Mouse (Mus musculus) embryonic facial prominence, embryonic 11.5 days (tissue): ENCODE measurements around the gene Ipo5. TPM values are rescaled to one million over a fixed set of nuclear protein-coding genes. Genes with fewer than 3 reads are reported as not detected.

ENCODE experiments used
- ATAC-seq: fragments of 200-750 bp; cut with Nextera tagmentation; replicated peaks from 2 replicates; pipeline ENCODE4 v1.8.0; 2017; ENCODE audit warnings: low read depth; ENCODE audit not compliant: insufficient number of reproducible peaks, low FRiP score, low TSS enrichment
- DNase-seq: peaks from one replicate; pipeline ENCODE4 v3.0.0-alpha.2; 2015; ENCODE audit warnings: low spot score
- H3K27ac ChIP-seq: fragments of 300-500 bp; sonication (generic); replicated peaks from 2 replicates; pipeline ENCODE4 v1.5.1; 2014; ENCODE audit warnings: mild to moderate bottlenecking, low read depth, low read length, control low read depth
- H3K27me3 ChIP-seq: fragments of 300-500 bp; sonication (generic); 2 replicates; pipeline ENCODE4 v1.6.1; 2014; ENCODE audit warnings: mild to moderate bottlenecking, low read length, moderate library complexity, mixed read lengths; ENCODE audit not compliant: control insufficient read depth, insufficient read depth
- H3K36me3 ChIP-seq: fragments of 300-500 bp; sonication (generic); replicated peaks from 2 replicates; pipeline ENCODE4 v1.6.1; 2014; ENCODE audit warnings: low read depth, mild to moderate bottlenecking, low read length, moderate library complexity, mixed read lengths; ENCODE audit not compliant: control insufficient read depth, insufficient read depth
- H3K4me1 ChIP-seq: fragments of 300-500 bp; sonication (generic); 2 replicates; pipeline ENCODE4 v1.6.1; 2014; ENCODE audit warnings: low read length, mixed read lengths; ENCODE audit not compliant: control insufficient read depth, insufficient read depth
- H3K4me2 ChIP-seq: fragments of 300-500 bp; sonication (generic); 2 replicates; pipeline ENCODE4 v1.6.1; 2014; ENCODE audit warnings: low read depth, mild to moderate bottlenecking, control low read depth, low read length, moderate library complexity
- H3K4me3 ChIP-seq: fragments of 300-500 bp; sonication (generic); 2 replicates; pipeline ENCODE4 v1.5.1; 2014; ENCODE audit warnings: low read depth, low read length, control low read depth
- H3K9ac ChIP-seq: fragments of 300-500 bp; sonication (generic); replicated peaks from 2 replicates; pipeline ENCODE4 v1.6.1; 2014; ENCODE audit warnings: mild to moderate bottlenecking, control low read depth, low read length
- H3K9me3 ChIP-seq: fragments of 300-500 bp; sonication (generic); replicated peaks from 2 replicates; pipeline ENCODE4 v1.6.1; 2016; ENCODE audit warnings: mild to moderate bottlenecking, low read length, inconsistent platforms, mixed read lengths; ENCODE audit not compliant: control insufficient read depth
- WGBS: fragments of 180-500 bp; shearing (Covaris S2); extraction: QIAGEN DNeasy Blood & Tissue Kit; methylation state at CpG from one replicate; pipeline ENCODE4 v1.1.7; 2014; 5-methylcytosine and 5-hydroxymethylcytosine counted together
- polyA plus RNA-seq: library from polyadenylated mRNA; unstranded; fragments of >200 nt; fragmentation: Nextera tagmentation; extraction: Ambion mirVana; gene quantifications from 2 replicates; pipeline ENCODE4 v1.2.1, GENCODE M21; 2014

Ipo5 gene
- polyA plus RNA-seq, 1 experiment from 2014 or later, result 151 TPM

DNA sequence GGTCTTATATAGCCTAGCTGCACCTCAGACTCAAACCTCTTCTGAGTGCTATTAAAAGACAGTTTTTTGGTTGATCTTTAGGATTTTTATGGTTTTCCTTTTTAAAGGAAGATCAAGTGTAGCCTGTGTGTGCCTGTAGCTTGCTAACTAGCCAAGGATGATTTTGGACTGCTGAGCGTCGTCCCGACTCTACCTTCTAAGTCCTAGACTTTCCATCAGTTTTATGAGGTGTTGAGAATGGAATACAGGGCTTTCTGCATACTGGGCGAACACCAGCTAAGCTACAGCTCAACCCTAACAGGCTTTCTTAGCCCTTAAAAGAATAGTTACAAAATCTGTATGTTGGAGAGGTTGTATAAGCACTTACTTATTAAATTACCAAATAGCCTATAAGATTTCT is 13.0 kb downstream of the Ipo5 start:
- H3K36me3 ChIP-seq, result peaks cover 11% of the 10 kb centered on the region
- H3K9ac ChIP-seq, result no peak overlapping the region
- H3K9me3 ChIP-seq, result no peaks in the 10 kb centered on the region
- WGBS, result 96% methylated on average over 4 of the region's 4 CpGs
- no peak overlapping the region for H3K27ac ChIP-seq
- DNase-seq (no peak), ATAC-seq (no peak)
- H3K4me1 ChIP-seq, result no peaks in the 10 kb centered on the region
- H3K4me3 ChIP-seq, result no peak overlapping the region
- H3K27me3 ChIP-seq, result no peaks in the 10 kb centered on the region
- H3K4me2 ChIP-seq, result no peak overlapping the region

DNA sequence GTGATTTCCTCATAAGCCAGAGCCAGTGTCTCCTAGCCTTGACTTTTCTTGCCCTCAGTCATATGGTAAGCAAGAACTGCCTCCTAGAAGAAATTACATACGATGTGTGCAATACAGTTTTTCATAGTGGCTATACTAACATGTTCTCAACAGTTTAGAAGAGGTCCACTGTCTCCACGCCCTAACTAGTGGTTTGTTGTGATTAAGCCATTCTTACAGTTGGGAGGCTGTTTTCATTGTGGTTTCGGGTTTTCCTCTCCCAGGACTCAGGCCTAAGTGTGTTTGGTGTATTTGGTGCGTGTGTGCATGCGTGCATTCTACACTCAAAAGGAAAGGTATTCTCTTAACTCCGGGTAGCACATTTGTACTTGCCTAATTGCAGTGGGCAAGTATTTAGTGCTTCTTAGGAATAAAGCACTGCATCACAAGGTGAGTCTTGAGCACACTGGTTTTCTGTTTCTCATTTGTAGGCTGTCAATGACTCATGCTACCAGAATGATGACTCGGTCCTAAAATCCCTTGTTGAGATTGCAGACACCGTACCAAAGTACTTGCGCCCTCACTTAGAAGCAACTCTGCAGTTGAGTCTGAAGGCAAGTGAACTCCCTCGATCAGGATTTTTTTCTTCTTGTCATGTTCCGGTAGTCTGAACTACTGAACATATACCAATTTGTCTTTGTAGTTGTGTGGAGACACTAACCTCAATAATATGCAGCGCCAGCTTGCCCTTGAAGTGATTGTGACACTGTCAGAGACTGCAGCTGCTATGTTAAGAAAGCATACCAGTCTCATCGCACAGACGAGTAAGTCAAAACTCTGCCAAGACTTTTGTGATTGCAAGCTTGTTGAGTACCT is 14.9 kb downstream of the Ipo5 start:
- Histone ChIP-seq H3K9me3 (no peaks in the 10 kb centered on the region), H3K4me2 (no peak overlapping the region), H3K9ac (no peak overlapping the region), H3K27me3 (no peaks in the 10 kb centered on the region), H3K27ac (no peak overlapping the region), H3K36me3 (peaks cover 9% of the 10 kb centered on the region), H3K4me3 (no peak overlapping the region), H3K4me1 (no peaks in the 10 kb centered on the region)
- WGBS, result 93% methylated on average over 14 of the region's 14 CpGs
- ATAC-seq (no peak), DNase-seq (no peak)

DNA sequence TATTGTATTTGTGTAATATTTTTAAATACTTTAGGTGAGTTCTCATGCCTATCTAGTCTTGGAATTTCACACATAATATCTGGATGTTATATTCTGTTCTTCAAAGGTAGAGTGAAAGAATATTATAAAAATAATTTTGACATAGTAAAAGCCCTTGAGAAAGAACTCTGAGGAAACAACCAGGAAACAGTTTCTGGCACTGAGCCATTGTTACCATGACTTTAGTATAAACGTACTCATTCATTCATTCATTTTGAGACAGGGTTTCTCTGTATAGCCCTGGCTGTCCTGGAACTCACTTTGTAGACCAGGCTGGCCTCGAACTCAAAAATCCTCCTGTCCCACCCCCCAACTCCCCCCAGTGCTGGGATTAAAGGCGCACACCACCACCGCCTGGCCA is 20.2 kb downstream of the Ipo5 start:
- Histone ChIP-seq H3K36me3 (0 out of 2 replicates have a peak, but pooled peaks cover 7% of the 10 kb centered on the region), H3K27me3 (no peaks in the 10 kb centered on the region), H3K27ac (no peak overlapping the region), H3K4me2 (no peak overlapping the region), H3K9ac (no peak overlapping the region), H3K4me1 (no peaks in the 10 kb centered on the region), H3K4me3 (no peak overlapping the region), H3K9me3 (no peaks in the 10 kb centered on the region)
- 89% methylated on average over 4 of the region's 4 CpGs for WGBS
- DNase-seq (no peak), ATAC-seq (no peak)

DNA sequence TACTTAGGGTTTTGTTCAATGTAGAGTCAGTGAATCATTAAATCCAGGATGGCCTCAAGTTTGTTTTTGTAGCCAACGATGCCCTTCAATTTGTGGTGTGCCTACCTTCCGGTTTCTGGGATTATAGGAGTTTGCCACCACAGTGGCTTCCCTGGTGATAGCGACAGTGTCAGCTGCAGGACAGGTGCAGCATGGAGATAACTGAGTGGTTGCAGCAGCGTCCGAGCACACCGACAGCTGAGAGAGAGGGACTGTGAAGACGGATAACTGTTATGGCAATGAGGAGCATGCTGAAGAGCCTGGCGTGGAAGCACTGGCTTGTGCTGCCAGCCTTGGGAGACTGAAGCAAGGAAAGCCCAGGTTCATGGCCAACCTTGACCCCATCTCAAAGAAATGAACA is 22.6 kb downstream of the Ipo5 start:
- ATAC-seq, result no peak

DNA sequence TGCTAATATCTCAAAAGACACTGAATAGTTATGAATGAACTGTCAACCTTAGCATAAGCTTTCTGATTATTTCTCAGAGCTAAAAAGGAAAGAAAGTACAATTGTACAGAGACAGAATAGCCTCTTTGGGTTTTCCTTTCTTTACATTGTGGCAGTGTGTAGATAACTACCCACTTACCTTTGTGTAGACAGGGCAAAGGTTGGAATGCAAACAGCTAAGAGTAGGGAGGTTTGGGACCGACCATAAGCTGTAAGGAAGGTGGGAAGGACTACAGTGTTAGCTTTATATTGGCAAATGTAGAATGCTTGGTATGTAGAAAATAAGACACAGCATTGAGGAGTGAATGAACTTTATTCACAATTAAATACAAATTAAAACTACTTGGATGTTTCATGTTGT is 26.1 kb downstream of the Ipo5 start:
- H3K9me3 ChIP-seq, result no peaks in the 10 kb centered on the region
- DNase-seq, result no peak
- no peak overlapping the region for H3K4me2 ChIP-seq
- H3K36me3 ChIP-seq, result peaks cover 9% of the 10 kb centered on the region
- WGBS, result 81% methylated on average over 1 of the region's 1 CpGs
- no peak overlapping the region for H3K4me3 ChIP-seq
- H3K27me3 ChIP-seq, result no peaks in the 10 kb centered on the region
- H3K9ac ChIP-seq, result no peak overlapping the region
- no peak overlapping the region for H3K27ac ChIP-seq
- ATAC-seq, result no peak
- H3K4me1 ChIP-seq, result no peaks in the 10 kb centered on the region

More for the DNA sequence above, 22.6 kb downstream of the Ipo5 start:
- no peak overlapping the region for H3K4me3 ChIP-seq
- peaks cover 11% of the 10 kb centered on the region for H3K36me3 ChIP-seq
- H3K4me1 ChIP-seq, result no peaks in the 10 kb centered on the region
- WGBS, result 91% methylated on average over 8 of the region's 8 CpGs
- H3K27me3 ChIP-seq, result no peaks in the 10 kb centered on the region
- no peak overlapping the region for H3K4me2 ChIP-seq
- no peak for DNase-seq
- H3K9ac ChIP-seq, result no peak overlapping the region
- H3K9me3 ChIP-seq, result no peaks in the 10 kb centered on the region
- H3K27ac ChIP-seq, result no peak overlapping the region

DNA sequence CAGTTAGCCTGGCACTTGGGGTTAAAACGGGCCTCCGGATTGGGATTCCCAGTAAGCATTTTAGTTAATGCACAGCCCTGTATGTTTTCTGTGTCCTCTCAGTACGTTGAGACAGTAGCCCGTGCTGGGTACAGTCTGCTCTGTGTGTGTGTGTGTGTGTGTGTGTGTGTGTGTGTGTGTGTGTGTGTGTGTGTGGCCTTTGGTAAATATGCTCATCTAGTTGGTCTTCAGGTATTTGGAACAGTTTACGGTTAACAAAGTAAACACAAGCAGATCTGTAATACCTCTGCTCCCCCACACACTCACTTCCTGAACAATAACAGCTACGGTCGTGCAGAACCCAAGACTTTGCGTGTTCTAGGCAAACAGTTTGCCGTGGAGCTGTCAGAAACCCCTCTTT is 31.8 kb downstream of the Ipo5 start:
- Histone ChIP-seq H3K4me2 (no peak overlapping the region), H3K27ac (no peak overlapping the region), H3K27me3 (no peaks in the 10 kb centered on the region), H3K9me3 (no peaks in the 10 kb centered on the region), H3K4me1 (no peaks in the 10 kb centered on the region), H3K9ac (no peak overlapping the region), H3K4me3 (no peak overlapping the region), H3K36me3 (peaks cover 9% of the 10 kb centered on the region)
- ATAC-seq (no peak), DNase-seq (no peak)
- WGBS, result 93% methylated on average over 9 of the region's 9 CpGs

DNA sequence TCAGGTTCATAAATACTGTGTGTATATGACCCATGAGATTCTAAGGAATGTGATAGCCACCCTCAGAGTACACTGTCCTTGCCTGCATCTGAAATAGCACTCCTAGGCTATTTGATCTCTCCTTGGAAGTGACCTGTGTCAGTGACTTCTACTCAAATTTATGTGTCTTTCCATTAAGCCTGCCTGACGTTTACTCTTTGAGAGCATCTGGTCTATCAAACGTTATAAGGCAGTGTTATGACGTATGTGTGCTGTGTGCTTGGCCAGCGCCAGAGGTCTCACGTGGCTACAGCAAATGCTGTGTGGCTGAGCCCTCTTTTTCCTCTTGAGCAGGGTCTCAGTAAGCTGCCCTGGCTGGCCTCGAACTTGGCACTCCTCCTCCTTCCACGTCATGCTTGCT is 34.1 kb downstream of the Ipo5 start:
- 81% methylated on average over 7 of the region's 7 CpGs for WGBS
- H3K9me3 ChIP-seq, result no peaks in the 10 kb centered on the region
- no peak for DNase-seq
- H3K36me3 ChIP-seq, result peaks cover 14% of the 10 kb centered on the region
- H3K4me1 ChIP-seq, result no peaks in the 10 kb centered on the region
- H3K27me3 ChIP-seq, result no peaks in the 10 kb centered on the region
- no peak for ATAC-seq
- H3K4me3 ChIP-seq, result no peak overlapping the region
- no peak overlapping the region for H3K9ac ChIP-seq
- H3K27ac ChIP-seq, result no peak overlapping the region
- no peak overlapping the region for H3K4me2 ChIP-seq

DNA sequence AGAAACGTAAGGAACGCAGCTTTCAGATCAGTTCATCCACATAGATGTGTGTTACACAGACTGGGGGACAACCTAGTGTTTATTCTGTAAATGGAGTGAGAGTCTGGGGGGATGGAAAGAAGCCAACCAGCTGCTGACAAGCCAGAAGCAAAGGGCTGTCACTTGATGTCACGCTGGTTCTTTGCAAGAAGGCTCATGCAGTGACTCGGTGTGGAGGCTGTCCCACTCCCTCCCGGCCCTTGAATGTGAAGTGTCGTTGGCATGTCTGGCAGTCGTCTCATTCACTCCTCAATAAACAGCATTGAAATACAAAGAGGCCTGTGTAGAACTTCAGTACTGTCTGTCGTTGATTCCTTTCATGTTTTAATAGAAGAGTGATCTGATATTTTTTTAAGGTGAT is 36.1 kb downstream of the Ipo5 start:
- H3K4me3 ChIP-seq, result no peak overlapping the region
- H3K27ac ChIP-seq, result no peak overlapping the region
- H3K9me3 ChIP-seq, result no peaks in the 10 kb centered on the region
- peaks cover 14% of the 10 kb centered on the region for H3K36me3 ChIP-seq
- no peaks in the 10 kb centered on the region for H3K4me1 ChIP-seq
- ATAC-seq (no peak), DNase-seq (no peak)
- no peak overlapping the region for H3K9ac ChIP-seq
- WGBS, result 85% methylated on average over 8 of the region's 8 CpGs
- H3K27me3 ChIP-seq, result no peaks in the 10 kb centered on the region
- H3K4me2 ChIP-seq, result no peak overlapping the region
